Mouse (Mus musculus): ENCODE data around the gene Thnsl2. TPM values are rescaled to one million over a fixed set of nuclear protein-coding genes. Genes with fewer than 3 reads are reported as not detected.

Thnsl2 gene
- polyA plus RNA-seq, 1 experiment: 5.2 TPM

Other genes starting within 250 kb of the Thnsl2 start
- not detected in 2 replicates for gene Tex37, start 225.5 kb downstream of the Thnsl2 start, polyA plus RNA-seq (2012; rRNA removed)
- not detected in 2 replicates for gene Foxi3, start 187.9 kb downstream of the Thnsl2 start, polyA plus RNA-seq (2012; rRNA removed)
- not detected in 2 replicates for gene Fabp1, start 55.4 kb upstream of the Thnsl2 start, polyA plus RNA-seq (2012; rRNA removed)
- gene Krcc1, start 127.2 kb upstream of the Thnsl2 start, polyA plus RNA-seq (2012; rRNA removed): 17.7 and 19.8 TPM in 2 replicates
- gene Smyd1, start 177.8 kb upstream of the Thnsl2 start, polyA plus RNA-seq (2012; rRNA removed): 1.3 and 2.1 TPM in 2 replicates
- not detected in 2 replicates for gene Cd8b1, start 178.3 kb upstream of the Thnsl2 start, polyA plus RNA-seq (2012; rRNA removed)
- gene Cd8a, start 229.0 kb upstream of the Thnsl2 start, polyA plus RNA-seq (2012; rRNA removed): 0.02 TPM in 1 of 2 replicates, not detected in the other